Mouse (Mus musculus): ENCODE data around the gene Ahcy.
"Not testable (repeated sequence)": the region's sequence is repeated elsewhere in the genome, so short reads cannot be mapped to it uniquely, and the experiment has no call there.

Ahcy gene

DNA sequence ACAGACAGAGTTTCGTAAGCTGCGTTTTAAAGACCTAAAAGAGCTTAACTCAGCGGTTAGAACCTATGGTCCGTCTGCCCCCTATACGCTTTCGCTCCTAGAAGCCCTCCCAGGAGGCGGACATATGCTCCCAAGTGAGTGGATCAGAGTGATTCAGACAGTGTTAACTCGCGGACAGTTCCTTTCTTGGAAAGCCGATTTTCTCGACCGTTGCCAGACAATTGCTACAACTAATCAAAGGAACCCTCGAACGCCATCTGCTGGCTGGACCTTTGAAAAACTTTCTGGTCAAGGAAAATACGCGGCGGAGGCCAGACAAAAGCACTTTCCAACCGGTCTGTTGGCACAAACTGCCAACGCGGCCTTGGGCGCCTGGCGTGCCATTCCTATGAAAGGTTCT, 54.6 kb downstream of the Ahcy start:
- DNase-seq (ENCODE audit: low spot score) = no peak

DNA sequence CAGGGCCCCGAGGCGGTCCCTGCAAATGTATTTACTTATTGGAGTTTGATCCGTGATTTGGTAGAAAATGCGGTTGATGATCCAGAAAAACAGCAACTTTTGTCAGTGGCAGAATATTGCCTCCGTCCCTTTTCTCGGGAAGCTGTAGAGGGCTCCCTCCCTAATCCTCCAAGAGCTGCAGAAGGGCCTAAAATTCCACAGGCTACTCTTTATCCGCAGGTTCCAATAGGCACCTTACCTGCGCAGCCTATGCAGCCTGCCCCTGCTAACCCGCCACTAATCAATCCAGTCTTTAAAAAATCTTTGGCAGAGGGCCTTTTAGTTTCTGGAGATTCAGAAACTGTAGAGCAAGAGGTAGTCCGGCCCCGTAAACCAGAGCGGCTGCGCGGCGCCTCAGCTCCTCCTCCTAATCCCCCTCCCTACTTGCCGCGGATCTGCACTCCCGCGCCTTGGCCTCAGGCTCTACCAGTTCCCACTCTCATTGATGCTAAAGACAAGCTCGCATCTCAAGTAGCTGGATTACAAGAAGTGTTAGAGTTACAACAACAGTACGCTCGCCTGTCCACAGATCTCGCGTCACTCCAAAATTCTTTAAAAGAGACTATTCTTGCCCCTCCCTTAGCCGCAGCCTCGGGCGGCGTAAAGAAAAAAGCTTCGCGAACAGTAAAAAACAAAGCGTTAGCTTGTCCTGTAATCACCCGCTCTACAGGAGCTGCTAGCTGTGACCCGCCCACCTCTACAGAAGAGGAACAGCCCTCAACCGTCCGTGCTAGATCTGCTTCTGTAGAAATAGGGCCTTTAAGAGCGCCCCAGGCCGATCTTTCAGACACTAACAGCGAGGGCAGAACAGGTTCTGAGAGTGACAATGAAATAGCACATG, 55.3 kb downstream of the Ahcy start:
- no peak for DNase-seq (ENCODE audit: low spot score)

- not testable (repeated sequence) for DNase-seq (ENCODE audit: low spot score)
These were observed 56.0 kb downstream of the Ahcy start, which contains the start of gene Gm14226 for GRCm38 (mm10) chr2:155018251-155018755. Gene Gm14226, plus strand, starts transcription at chr2:155018266.

- not testable (repeated sequence) for DNase-seq (ENCODE audit: low spot score)
These were observed 57.5 kb downstream of the Ahcy start for GRCm38 (mm10) chr2:155016751-155017150.

DNA sequence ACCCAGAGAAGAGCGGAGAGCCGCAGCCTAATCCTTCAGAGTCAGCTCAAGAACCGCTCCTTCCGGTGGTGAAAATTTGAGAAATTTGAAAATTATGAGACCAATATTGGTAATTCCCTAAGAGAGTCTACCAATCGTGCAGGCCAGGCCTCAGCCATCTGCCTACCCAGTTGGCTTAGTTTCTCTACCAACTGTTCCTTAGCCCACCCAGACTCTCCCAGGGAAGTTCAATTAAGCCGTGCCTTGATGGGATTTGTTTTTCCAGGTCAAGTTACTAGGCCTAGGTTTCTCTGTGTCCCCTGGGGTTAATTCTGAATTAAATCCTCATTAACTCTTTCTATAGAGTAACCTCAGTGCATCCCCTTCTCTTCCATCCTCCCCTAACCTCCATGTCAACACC, 61.3 kb downstream of the Ahcy start:
- DNase-seq (ENCODE audit: low spot score) = no peak

DNA sequence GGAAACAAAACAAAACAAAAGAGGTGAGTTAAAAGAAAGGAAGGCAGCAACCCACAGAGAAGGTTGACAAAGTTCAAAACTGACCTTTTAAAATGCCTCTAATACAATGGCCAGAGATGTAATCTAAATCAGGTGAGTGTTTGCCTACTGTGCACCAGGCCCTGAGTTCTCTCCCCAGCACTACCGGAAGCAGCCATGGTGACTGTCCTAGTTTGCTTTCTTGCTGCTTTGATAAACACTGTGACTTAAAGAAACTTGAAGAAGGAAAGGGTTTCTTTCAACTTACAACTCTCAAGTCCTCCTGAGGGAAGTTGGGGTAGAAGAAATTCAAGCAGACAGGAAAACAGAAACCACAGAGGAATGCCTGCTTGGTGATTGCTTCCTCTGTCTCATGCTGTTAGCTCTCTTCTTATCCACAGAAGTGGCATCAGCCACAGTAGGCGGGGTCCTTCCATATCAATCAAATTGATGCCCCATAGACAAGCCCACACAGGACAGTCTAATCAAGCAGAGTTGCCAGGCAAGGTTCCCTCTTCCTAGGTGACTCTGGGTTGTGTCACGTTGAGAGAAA, 63.1 kb downstream of the Ahcy start:
- no peak for DNase-seq (ENCODE audit: low spot score)
